Mouse (Mus musculus): Measurements from ENCODE around the gene Ntm.

- no peak for TF ChIP-seq CTCF (IDR thresholded peaks at IDR 0.05; ENCODE audit: control insufficient read depth, insufficient read depth, low read length)
- TF ChIP-seq POLR2A (IDR thresholded peaks at IDR 0.05; ENCODE audit: borderline replicate concordance, control insufficient read depth, low read depth, low read length) = no peak
These were observed 677.8 kb downstream of the Ntm start for GRCm38 (mm10) chr9:29285144-29285543.

Data from bone marrow, adult 2 months (tissue).